Mouse (Mus musculus): ENCODE data around the gene Shf. TPM values are rescaled to one million over a fixed set of nuclear protein-coding genes. Genes with fewer than 3 reads are reported as not detected.
"Not testable (repeated sequence)": the region's sequence is repeated elsewhere in the genome, so short reads cannot be mapped to it uniquely, and the experiment has no call there.

The Shf gene
- polyA plus RNA-seq, 1 experiment from 2014 or later, result 6.5 TPM

DNA sequence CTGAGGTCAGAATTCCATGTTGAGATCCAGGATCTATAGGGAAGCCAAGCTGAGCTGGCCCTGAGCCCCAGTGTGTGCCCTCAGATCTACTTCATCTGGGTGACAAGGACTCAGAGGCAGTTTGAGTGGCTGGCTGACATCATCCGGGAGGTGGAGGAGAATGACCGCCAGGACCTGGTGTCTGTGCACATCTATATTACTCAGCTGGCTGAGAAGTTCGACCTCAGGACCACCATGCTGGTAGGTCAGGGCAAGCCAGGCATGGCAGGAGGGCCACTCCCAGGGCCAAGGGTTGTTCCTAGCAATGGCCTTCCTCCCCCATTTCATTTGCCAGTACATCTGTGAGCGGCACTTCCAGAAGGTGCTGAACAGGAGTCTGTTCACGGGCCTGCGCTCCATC is 22.8 kb downstream of the Shf start:
- H3K4me2 ChIP-seq; H3K27me3 ChIP-seq; H3K9ac ChIP-seq (replicated peaks); H3K36me3 ChIP-seq; H3K27ac ChIP-seq; H3K4me3 ChIP-seq (replicated peaks); H3K9me3 ChIP-seq; ATAC-seq (ENCODE audit: insufficient number of reproducible peaks, insufficient read depth, low FRiP score, low TSS enrichment, low read depth): not testable (repeated sequence)
- peaks cover 19% of the 10 kb centered on the region for H3K4me1 ChIP-seq (replicated peaks)
- 88% methylated on average over 6 of the region's 6 CpGs for WGBS

- Histone ChIP-seq H3K27me3 (no peaks in the 10 kb centered on the region), H3K9me3 (no peaks in the 10 kb centered on the region), H3K9ac (replicated peaks) (no peak overlapping the region), H3K36me3 (no peaks in the 10 kb centered on the region), H3K4me1 (replicated peaks) (peaks cover 19% of the 10 kb centered on the region), H3K4me3 (replicated peaks) (no peak overlapping the region), H3K27ac (no peak overlapping the region), H3K4me2 (no peak overlapping the region)
- ATAC-seq (ENCODE audit: insufficient number of reproducible peaks, insufficient read depth, low FRiP score, low TSS enrichment, low read depth), result no peak
- 81% methylated on average over 6 of the region's 6 CpGs for WGBS
Observed at GRCm38 (mm10) chr2:122345106-122345893, 23.7 kb downstream of the Shf start.

- peak overlapping the region; percentile 12 for H3K4me3 ChIP-seq (replicated peaks)
- no peak overlapping the region for H3K27ac ChIP-seq
- H3K36me3 ChIP-seq, result no peaks in the 10 kb centered on the region
- H3K9ac ChIP-seq (replicated peaks), result 0 out of 2 replicates have a peak overlapping the region, but pooled peaks have one; percentile 12
- 60% methylated on average over 21 of the region's 21 CpGs for WGBS
- H3K9me3 ChIP-seq, result no peaks in the 10 kb centered on the region
- H3K27me3 ChIP-seq, result peaks cover 5% of the 10 kb centered on the region; the same call in 1 of the 2 replicates
- no peaks in the 10 kb centered on the region for H3K4me1 ChIP-seq (replicated peaks)
- no peak for ATAC-seq (ENCODE audit: insufficient number of reproducible peaks, insufficient read depth, low FRiP score, low TSS enrichment, low read depth)
- peak overlapping the region; percentile 43 for H3K4me2 ChIP-seq
Observed at GRCm38 (mm10) chr2:122337291-122337690, 31.7 kb downstream of the Shf start.

DNA sequence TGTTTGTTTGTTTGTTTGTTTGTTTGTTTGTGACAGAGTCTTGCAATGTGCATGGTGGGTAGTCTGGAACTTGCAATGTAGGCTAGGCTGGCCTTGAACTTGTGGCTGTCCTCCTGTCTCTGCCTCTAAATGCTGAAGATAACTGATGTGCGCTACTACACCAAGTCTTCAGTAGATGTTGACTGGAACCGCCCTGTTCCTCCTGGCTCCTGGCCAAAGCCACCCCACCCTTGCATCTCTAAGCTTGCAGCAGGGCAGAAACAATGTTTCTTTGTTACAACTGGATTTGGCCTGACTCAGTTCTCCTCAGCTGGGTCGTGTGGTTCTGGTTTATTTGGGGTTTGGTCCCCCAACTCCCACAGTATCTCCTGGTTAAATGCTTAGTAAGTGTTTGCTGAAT is 34.8 kb downstream of the Shf start:
- WGBS, result 68% methylated on average over 3 of the region's 3 CpGs
- Histone ChIP-seq H3K4me3 (replicated peaks) (no peak overlapping the region), H3K27me3 (peaks cover 5% of the 10 kb centered on the region; the same call in 1 of the 2 replicates), H3K4me2 (no peak overlapping the region), H3K27ac (no peak overlapping the region), H3K36me3 (no peaks in the 10 kb centered on the region), H3K9me3 (no peaks in the 10 kb centered on the region), H3K4me1 (replicated peaks) (no peaks in the 10 kb centered on the region), H3K9ac (replicated peaks) (no peak overlapping the region)
- no peak for ATAC-seq (ENCODE audit: insufficient number of reproducible peaks, insufficient read depth, low FRiP score, low TSS enrichment, low read depth)

GRCm38 (mm10) chr2:122332222-122332621 is 36.7 kb downstream of the Shf start:
- H3K9ac ChIP-seq (replicated peaks), result no peak overlapping the region
- no peaks in the 10 kb centered on the region for H3K36me3 ChIP-seq
- H3K4me3 ChIP-seq (replicated peaks), result no peak overlapping the region
- H3K27me3 ChIP-seq, result no peaks in the 10 kb centered on the region
- ATAC-seq (ENCODE audit: insufficient number of reproducible peaks, insufficient read depth, low FRiP score, low TSS enrichment, low read depth), result no peak
- no peak overlapping the region for H3K27ac ChIP-seq
- no peaks in the 10 kb centered on the region for H3K9me3 ChIP-seq
- 79% methylated on average over 3 of the region's 3 CpGs for WGBS
- no peak overlapping the region for H3K4me2 ChIP-seq
- H3K4me1 ChIP-seq (replicated peaks), result no peaks in the 10 kb centered on the region

GRCm38 (mm10) chr2:122330317-122330716 is 38.6 kb downstream of the Shf start:
- H3K27ac ChIP-seq; H3K9me3 ChIP-seq; H3K4me1 ChIP-seq (replicated peaks); H3K27me3 ChIP-seq; H3K4me2 ChIP-seq; H3K4me3 ChIP-seq (replicated peaks); H3K36me3 ChIP-seq; ATAC-seq (ENCODE audit: insufficient number of reproducible peaks, insufficient read depth, low FRiP score, low TSS enrichment, low read depth); H3K9ac ChIP-seq (replicated peaks): not testable (repeated sequence)
- 80% methylated on average over 6 of the region's 6 CpGs for WGBS

GRCm38 (mm10) chr2:122327986-122328385 is 41.0 kb downstream of the Shf start:
- 61% methylated on average over 3 of the region's 3 CpGs for WGBS
- no peak for ATAC-seq (ENCODE audit: insufficient number of reproducible peaks, insufficient read depth, low FRiP score, low TSS enrichment, low read depth)
- Histone ChIP-seq H3K4me1 (replicated peaks) (0 out of 2 replicates have a peak, but pooled peaks cover 5% of the 10 kb centered on the region), H3K9me3 (no peaks in the 10 kb centered on the region), H3K27ac (no peak overlapping the region), H3K4me2 (no peak overlapping the region), H3K4me3 (replicated peaks) (no peak overlapping the region), H3K9ac (replicated peaks) (no peak overlapping the region), H3K36me3 (no peaks in the 10 kb centered on the region), H3K27me3 (no peaks in the 10 kb centered on the region; the same call in 1 of the 2 replicates)

DNA sequence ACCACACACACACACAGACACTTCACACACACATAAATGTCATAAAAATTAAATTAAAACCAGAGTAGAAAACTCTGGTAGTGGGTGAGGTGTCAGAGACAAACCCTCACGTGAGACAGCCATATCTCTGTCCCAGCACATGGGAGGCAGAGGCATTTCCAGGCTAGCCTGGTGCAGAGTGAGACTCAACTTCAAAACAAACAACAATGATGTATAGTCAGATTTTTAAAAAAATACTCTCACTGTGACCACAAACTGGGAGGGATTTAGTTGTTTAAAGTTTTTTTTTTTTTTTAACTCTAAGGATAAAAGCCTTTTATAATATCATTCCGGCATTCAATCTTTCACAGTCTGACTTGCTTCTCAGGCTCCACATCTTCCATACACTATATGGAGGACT is 43.6 kb downstream of the Shf start:
- no peak for ATAC-seq (ENCODE audit: insufficient number of reproducible peaks, insufficient read depth, low FRiP score, low TSS enrichment, low read depth)
- H3K27ac ChIP-seq, result no peak overlapping the region
- no peaks in the 10 kb centered on the region; the same call in 1 of the 2 replicates for H3K27me3 ChIP-seq
- H3K4me2 ChIP-seq, result no peak overlapping the region
- H3K9ac ChIP-seq (replicated peaks), result no peak overlapping the region
- no peak overlapping the region for H3K4me3 ChIP-seq (replicated peaks)
- H3K4me1 ChIP-seq (replicated peaks), result 0 out of 2 replicates have a peak, but pooled peaks cover 5% of the 10 kb centered on the region
- 64% methylated on average over 2 of the region's 2 CpGs for WGBS
- no peaks in the 10 kb centered on the region for H3K9me3 ChIP-seq
- no peaks in the 10 kb centered on the region for H3K36me3 ChIP-seq

DNA sequence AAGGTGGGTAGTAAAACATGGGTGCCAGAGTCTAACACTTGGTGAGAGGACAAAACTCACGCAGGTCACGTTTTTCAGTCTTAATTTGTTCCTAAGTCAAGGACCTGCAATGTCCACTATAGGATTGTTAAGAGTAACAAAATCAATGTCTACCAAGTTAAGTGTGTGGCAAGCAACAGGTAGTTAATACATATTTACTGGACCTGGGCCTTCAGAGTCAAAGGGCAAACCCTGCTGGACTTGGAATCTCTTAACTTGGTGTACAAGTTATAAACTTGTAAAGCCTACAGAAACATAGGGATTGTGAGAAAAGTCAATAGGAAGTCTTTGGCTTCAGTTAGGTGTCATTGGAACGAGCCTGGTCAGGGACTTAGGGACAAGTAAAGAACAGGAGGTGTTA is 44.4 kb downstream of the Shf start:
- Histone ChIP-seq H3K27me3 (no peaks in the 10 kb centered on the region; the same call in 1 of the 2 replicates), H3K9me3 (no peaks in the 10 kb centered on the region), H3K4me2 (no peak overlapping the region), H3K4me3 (replicated peaks) (no peak overlapping the region), H3K9ac (replicated peaks) (no peak overlapping the region), H3K36me3 (no peaks in the 10 kb centered on the region), H3K27ac (no peak overlapping the region), H3K4me1 (replicated peaks) (0 out of 2 replicates have a peak, but pooled peaks cover 5% of the 10 kb centered on the region)
- WGBS, result 78% methylated on average over 3 of the region's 3 CpGs
- no peak for ATAC-seq (ENCODE audit: insufficient number of reproducible peaks, insufficient read depth, low FRiP score, low TSS enrichment, low read depth)

GRCm38 (mm10) chr2:122323960-122324359 is 45.0 kb downstream of the Shf start:
- no peaks in the 10 kb centered on the region; the same call in 1 of the 2 replicates for H3K27me3 ChIP-seq
- 0 out of 2 replicates have a peak, but pooled peaks cover 5% of the 10 kb centered on the region for H3K4me1 ChIP-seq (replicated peaks)
- no peak overlapping the region for H3K4me2 ChIP-seq
- no peaks in the 10 kb centered on the region for H3K36me3 ChIP-seq
- no peak for ATAC-seq (ENCODE audit: insufficient number of reproducible peaks, insufficient read depth, low FRiP score, low TSS enrichment, low read depth)
- no peak overlapping the region for H3K27ac ChIP-seq
- 54% methylated on average over 3 of the region's 3 CpGs for WGBS
- H3K9ac ChIP-seq (replicated peaks), result no peak overlapping the region
- no peak overlapping the region for H3K4me3 ChIP-seq (replicated peaks)
- H3K9me3 ChIP-seq, result no peaks in the 10 kb centered on the region

- H3K27ac ChIP-seq, result no peak overlapping the region
- WGBS, result 63% methylated on average over 4 of the region's 4 CpGs
- ATAC-seq (ENCODE audit: insufficient number of reproducible peaks, insufficient read depth, low FRiP score, low TSS enrichment, low read depth), result no peak
Observed at GRCm38 (mm10) chr2:122317384-122317783, 51.6 kb downstream of the Shf start.

GRCm38 (mm10) chr2:122315372-122315771 is 53.6 kb downstream of the Shf start, which contains the start of gene Duox1:
Duox1 (plus strand) TSS chr2:122315672.
- no peak within 1 kb of the TSS for H3K4me2 ChIP-seq
- no peak within 1 kb of the TSS for H3K27ac ChIP-seq
- no peak within 1 kb of the TSS for H3K9ac ChIP-seq (replicated peaks)
- WGBS, result 86% methylated on average over 7 of the region's 7 CpGs
- peaks cover 12% of the 10 kb centered on the region for H3K4me1 ChIP-seq (replicated peaks)
- H3K27me3 ChIP-seq, result peaks cover 63% of the 10 kb centered on the region
- no peaks in the 10 kb centered on the region for H3K36me3 ChIP-seq
- no peak within 1 kb of the TSS for H3K4me3 ChIP-seq (replicated peaks)
- no peak for ATAC-seq (ENCODE audit: insufficient number of reproducible peaks, insufficient read depth, low FRiP score, low TSS enrichment, low read depth)
- no peaks in the 10 kb centered on the region for H3K9me3 ChIP-seq

More at GRCm38 (mm10) chr2:122317384-122317783, 51.6 kb downstream of the Shf start:
- Histone ChIP-seq H3K9ac (replicated peaks) (no peak overlapping the region), H3K4me1 (replicated peaks) (peaks cover 12% of the 10 kb centered on the region), H3K9me3 (no peaks in the 10 kb centered on the region), H3K4me2 (no peak overlapping the region), H3K4me3 (replicated peaks) (no peak overlapping the region), H3K36me3 (no peaks in the 10 kb centered on the region), H3K27me3 (peaks cover 46% of the 10 kb centered on the region)
